Mouse (Mus musculus) kidney, adult 10 weeks (tissue): Measurements from ENCODE around the gene Cd300a. TPM values are rescaled to one million over a fixed set of nuclear protein-coding genes. Genes with fewer than 3 reads are reported as not detected.

Experiments
- polyA plus RNA-seq: library from polyadenylated mRNA; stranded (reverse); fragments of 350-450 nt; fragmentation: Illumina TruSeq; extraction: RNeasy Lipid Tissue Mini Kit (QIAGEN cat#74804); gene quantifications from one replicate; pipeline ENCODE4 v1.2.3, GENCODE M21; 2014; ENCODE audit warnings: low read depth, low replicate concordance

The Cd300a gene
- 0.36 TPM for polyA plus RNA-seq

GRCm38 (mm10) chr11:114889991-114890518 lies at the start of gene Cd300a:
TSS of gene Cd300a (plus strand) at chr11:114890041.

GRCm38 (mm10) chr11:114850452-114851268 lies 39.2 kb upstream of the Cd300a start, which contains the start of gene Gprc5c:
TSS of gene Gprc5c (plus strand) at chr11:114851152.

GRCm38 (mm10) chr11:114934144-114934543 lies 44.3 kb downstream of the Cd300a start, which contains the start of gene Cd300lb:
TSS of gene Cd300lb (minus strand) at chr11:114934386.

Other genes starting within 250 kb of the Cd300a start
- 170 TPM for gene Rpl38, start 221.5 kb upstream of the Cd300a start, polyA plus RNA-seq
- gene Ttyh2, start 214.6 kb upstream of the Cd300a start, polyA plus RNA-seq: 1.9 TPM
- not detected for gene Dnaic2, start 162.6 kb upstream of the Cd300a start, polyA plus RNA-seq
- not detected for gene Kif19a, start 124.7 kb upstream of the Cd300a start, polyA plus RNA-seq
- gene Btbd17, start 94.1 kb upstream of the Cd300a start, polyA plus RNA-seq: not detected
- not detected for gene Gpr142, start 91.1 kb upstream of the Cd300a start, polyA plus RNA-seq
- 24.3 TPM for gene Gprc5c, start 38.9 kb upstream of the Cd300a start, polyA plus RNA-seq
- not detected for gene Cd300lb, start 44.3 kb downstream of the Cd300a start, polyA plus RNA-seq
- not detected for gene Cd300c, start 79.1 kb downstream of the Cd300a start, polyA plus RNA-seq
- 0.97 TPM for gene Cd300ld, start 99.9 kb downstream of the Cd300a start, polyA plus RNA-seq
- gene Cd300c2, start 111.8 kb downstream of the Cd300a start, polyA plus RNA-seq: 0.53 TPM
- not detected for gene Cd300ld2, start 126.2 kb downstream of the Cd300a start, polyA plus RNA-seq
- gene Cd300ld4, start 137.0 kb downstream of the Cd300a start, polyA plus RNA-seq: not detected
- not detected for gene Cd300ld5, start 147.7 kb downstream of the Cd300a start, polyA plus RNA-seq
- gene Cd300ld3, start 158.4 kb downstream of the Cd300a start, polyA plus RNA-seq: not detected
- not detected for gene Cd300e, start 172.1 kb downstream of the Cd300a start, polyA plus RNA-seq
- gene Rab37, start 201.4 kb downstream of the Cd300a start, polyA plus RNA-seq: not detected
- gene Cd300lf, start 244.0 kb downstream of the Cd300a start, polyA plus RNA-seq: not detected